Mouse (Mus musculus) lung, embryonic 16.5 days (tissue): ENCODE measurements around the gene Spsb4. TPM values are rescaled to one million over a fixed set of nuclear protein-coding genes. Genes with fewer than 3 reads are reported as not detected.

Experiments
- ATAC-seq: fragments of 200-750 bp; cut with Nextera tagmentation; 2 replicates; pipeline ENCODE4 v1.8.0; 2017; ENCODE audit warnings: low read depth, mild to moderate bottlenecking, moderate library complexity
- H3K27ac ChIP-seq: fragments of 300-500 bp; sonication (generic); 2 replicates; pipeline ENCODE4 v1.5.1; 2014; ENCODE audit warnings: mild to moderate bottlenecking, control low read depth, low read length
- H3K27me3 ChIP-seq: fragments of 300-500 bp; sonication (generic); 2 replicates; pipeline ENCODE4 v1.6.1; 2014; ENCODE audit warnings: low read depth, low read length, mixed read lengths; ENCODE audit not compliant: control insufficient read depth, insufficient read depth
- H3K36me3 ChIP-seq: fragments of 300-500 bp; sonication (generic); 2 replicates; pipeline ENCODE4 v1.6.1; 2014; ENCODE audit warnings: low read length; ENCODE audit not compliant: control insufficient read depth, insufficient read depth
- H3K4me1 ChIP-seq: fragments of 300-500 bp; sonication (generic); replicated peaks from 2 replicates; pipeline ENCODE4 v1.6.1; 2014; ENCODE audit warnings: low read length, mixed read lengths; ENCODE audit not compliant: control insufficient read depth, insufficient read depth
- H3K4me2 ChIP-seq: fragments of 300-500 bp; sonication (generic); 2 replicates; pipeline ENCODE4 v1.6.1; 2014; ENCODE audit warnings: low read depth, low read length, control low read depth
- H3K4me3 ChIP-seq: fragments of 300-500 bp; sonication (generic); 2 replicates; pipeline ENCODE4 v1.5.1; 2014; ENCODE audit warnings: mild to moderate bottlenecking, low read length, control low read depth
- H3K9ac ChIP-seq: fragments of 300-500 bp; sonication (generic); 2 replicates; pipeline ENCODE4 v1.6.1; 2014; ENCODE audit warnings: low read length, control low read depth
- H3K9me3 ChIP-seq: fragments of 300-500 bp; sonication (generic); 2 replicates; pipeline ENCODE4 v1.6.1; 2016; ENCODE audit warnings: low read length; ENCODE audit not compliant: control insufficient read depth
- WGBS: fragments of 180-500 bp; shearing (Covaris S2); extraction: QIAGEN DNeasy Blood & Tissue Kit; methylation state at CpG from one replicate; pipeline ENCODE4 v1.1.7; 2014; 5-methylcytosine and 5-hydroxymethylcytosine counted together
- polyA plus RNA-seq: library from polyadenylated mRNA; unstranded; fragments of >200 nt; fragmentation: Nextera tagmentation; extraction: Ambion mirVana; gene quantifications from 2 replicates; pipeline ENCODE4 v1.2.1, GENCODE M21; 2015

Spsb4 gene
- polyA plus RNA-seq, 1 experiment from 2014 or later = 8.8 TPM

- no peaks in the 10 kb centered on the region for H3K36me3 ChIP-seq
- peaks cover 26% of the 10 kb centered on the region for H3K4me1 ChIP-seq
- no peaks in the 10 kb centered on the region for H3K9me3 ChIP-seq
- H3K4me3 ChIP-seq = no peak overlapping the region
- H3K27ac ChIP-seq = no peak overlapping the region
- H3K4me2 ChIP-seq = no peak overlapping the region
- WGBS = 39% methylated on average over 8 of the region's 8 CpGs
- peak; percentile 10; the same call in 1 of the 2 replicates for ATAC-seq
- H3K9ac ChIP-seq = no peak overlapping the region
- H3K27me3 ChIP-seq = no peaks in the 10 kb centered on the region
Measured at GRCm38 (mm10) chr9:96962714-96963113, 55.9 kb downstream of the Spsb4 start.

- Histone ChIP-seq H3K9ac (no peak overlapping the region), H3K4me1 (peaks cover 26% of the 10 kb centered on the region), H3K27ac (no peak overlapping the region), H3K9me3 (no peaks in the 10 kb centered on the region), H3K36me3 (no peaks in the 10 kb centered on the region), H3K27me3 (no peaks in the 10 kb centered on the region), H3K4me2 (no peak overlapping the region), H3K4me3 (no peak overlapping the region)
- peak; percentile 58 for ATAC-seq
- 27% methylated on average over 17 of the region's 17 CpGs for WGBS
Measured at GRCm38 (mm10) chr9:96961986-96962701, 56.5 kb downstream of the Spsb4 start.

DNA sequence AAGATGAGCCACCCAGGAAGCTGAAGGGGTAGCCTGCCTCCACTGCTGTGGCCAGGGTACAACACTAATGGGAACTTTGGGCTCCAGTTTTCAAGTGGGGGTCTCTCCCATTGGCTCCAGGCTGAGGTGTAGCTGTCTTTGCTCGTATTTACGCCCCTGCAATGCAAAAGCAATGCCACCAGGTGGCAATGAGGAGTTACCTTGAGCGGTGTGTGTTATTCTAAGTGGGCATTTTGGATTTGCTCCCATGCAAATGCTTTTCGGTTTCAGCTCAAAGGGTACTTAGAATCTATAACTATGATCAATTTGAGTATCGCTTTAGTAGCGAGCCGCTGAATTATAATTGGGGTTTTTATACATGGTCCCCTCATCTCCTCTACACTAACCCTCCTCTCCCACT, 57.6 kb downstream of the Spsb4 start:
- Histone ChIP-seq H3K27me3 (no peaks in the 10 kb centered on the region), H3K9ac (no peak overlapping the region), H3K4me2 (no peak overlapping the region), H3K4me1 (peaks cover 26% of the 10 kb centered on the region), H3K36me3 (no peaks in the 10 kb centered on the region), H3K9me3 (no peaks in the 10 kb centered on the region), H3K4me3 (no peak overlapping the region), H3K27ac (no peak overlapping the region)
- ATAC-seq = no peak
- 59% methylated on average over 7 of the region's 7 CpGs for WGBS

GRCm38 (mm10) chr9:96960241-96960640, 58.4 kb downstream of the Spsb4 start:
- H3K27ac ChIP-seq = no peak overlapping the region
- no peak overlapping the region for H3K4me2 ChIP-seq
- no peaks in the 10 kb centered on the region for H3K36me3 ChIP-seq
- H3K9ac ChIP-seq = no peak overlapping the region
- H3K4me1 ChIP-seq = peaks cover 26% of the 10 kb centered on the region
- no peak overlapping the region for H3K4me3 ChIP-seq
- H3K9me3 ChIP-seq = no peaks in the 10 kb centered on the region
- WGBS = 71% methylated on average over 4 of the region's 4 CpGs
- no peaks in the 10 kb centered on the region for H3K27me3 ChIP-seq
- no peak for ATAC-seq

GRCm38 (mm10) chr9:96959469-96959868, 59.2 kb downstream of the Spsb4 start:
- Histone ChIP-seq H3K27me3 (no peaks in the 10 kb centered on the region), H3K9ac (no peak overlapping the region), H3K27ac (no peak overlapping the region), H3K9me3 (no peaks in the 10 kb centered on the region), H3K4me1 (peaks cover 26% of the 10 kb centered on the region), H3K4me2 (no peak overlapping the region), H3K4me3 (no peak overlapping the region), H3K36me3 (no peaks in the 10 kb centered on the region)
- ATAC-seq = no peak
- WGBS = 76% methylated on average over 7 of the region's 7 CpGs

DNA sequence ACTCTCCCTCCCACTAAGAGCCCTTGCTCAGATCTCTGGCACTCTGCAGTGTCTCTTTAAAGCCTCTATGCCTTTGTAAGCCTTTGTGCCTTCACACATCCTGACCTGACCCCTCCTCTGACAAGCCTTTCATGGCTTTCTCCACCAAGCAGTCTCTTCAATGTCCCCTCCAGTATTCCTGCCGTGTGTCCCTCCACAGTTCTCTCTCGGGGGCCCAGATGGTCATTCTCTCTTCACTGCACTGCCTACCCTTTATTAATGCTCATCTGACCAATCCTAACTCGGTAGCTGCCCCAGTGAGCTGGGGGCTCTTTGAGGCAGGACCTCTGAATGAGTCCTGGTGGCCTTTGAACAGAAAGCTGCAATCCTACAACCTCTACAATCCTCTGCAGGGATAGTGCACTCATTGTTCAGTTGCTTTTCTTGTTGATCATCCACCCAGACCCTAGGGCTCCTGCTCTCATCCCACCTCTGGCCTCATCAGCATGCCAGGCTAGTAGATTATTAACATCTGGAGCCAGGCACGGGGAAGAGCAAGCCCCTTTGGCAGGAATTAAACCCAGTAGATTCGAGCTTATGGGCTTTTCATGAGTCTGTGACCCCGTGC, 60.5 kb downstream of the Spsb4 start:
- Histone ChIP-seq H3K27me3 (no peaks in the 10 kb centered on the region), H3K36me3 (no peaks in the 10 kb centered on the region), H3K27ac (no peak overlapping the region), H3K4me2 (no peak overlapping the region), H3K9me3 (no peaks in the 10 kb centered on the region), H3K4me3 (no peak overlapping the region), H3K4me1 (peaks cover 16% of the 10 kb centered on the region), H3K9ac (no peak overlapping the region)
- no peak for ATAC-seq
- WGBS = 26% methylated on average over 6 of the region's 6 CpGs

- Histone ChIP-seq H3K4me1 (peaks cover 10% of the 10 kb centered on the region), H3K9ac (no peak overlapping the region), H3K27ac (no peak overlapping the region), H3K4me2 (no peak overlapping the region), H3K9me3 (no peaks in the 10 kb centered on the region), H3K4me3 (no peak overlapping the region), H3K27me3 (no peaks in the 10 kb centered on the region), H3K36me3 (no peaks in the 10 kb centered on the region)
- no peak for ATAC-seq
- 50% methylated on average over 6 of the region's 6 CpGs for WGBS
Measured at GRCm38 (mm10) chr9:96957298-96957865, 61.3 kb downstream of the Spsb4 start.

GRCm38 (mm10) chr9:96956646-96957297, 61.9 kb downstream of the Spsb4 start:
- no peak overlapping the region for H3K27ac ChIP-seq
- no peak for ATAC-seq
- H3K4me2 ChIP-seq = no peak overlapping the region
- no peaks in the 10 kb centered on the region for H3K9me3 ChIP-seq
- H3K27me3 ChIP-seq = no peaks in the 10 kb centered on the region
- peaks cover 4% of the 10 kb centered on the region; the same call in 1 of the 2 replicates for H3K4me1 ChIP-seq
- no peak overlapping the region for H3K4me3 ChIP-seq
- H3K36me3 ChIP-seq = no peaks in the 10 kb centered on the region
- 47% methylated on average over 6 of the region's 6 CpGs for WGBS
- H3K9ac ChIP-seq = no peak overlapping the region
